Mouse (Mus musculus): Measurements from ENCODE around the gene Ube2d1.

Ube2d1 gene

DNA sequence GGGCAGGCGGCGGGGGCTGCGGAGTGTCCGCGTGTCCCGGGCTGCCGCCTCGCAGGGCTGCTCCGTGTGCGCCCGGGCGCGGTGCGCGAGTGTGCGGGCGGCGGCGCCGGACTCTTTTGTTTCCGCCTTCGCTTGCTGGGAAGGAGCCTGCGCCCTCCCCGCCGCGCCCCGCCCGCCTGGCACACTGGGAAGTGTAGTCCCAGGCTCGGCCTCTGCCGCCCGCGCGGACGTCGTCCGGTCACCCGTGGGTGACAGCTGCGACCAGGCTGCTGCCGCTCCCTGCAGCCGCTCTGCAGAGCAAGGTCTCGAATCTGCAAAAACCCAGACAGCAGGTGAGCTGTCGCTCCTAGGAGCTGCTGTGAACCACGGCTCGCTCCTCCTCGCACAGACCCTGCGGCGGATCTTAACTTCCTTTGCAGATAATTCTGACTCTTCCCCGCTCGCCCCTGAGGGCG is at the start of gene Ube2d1:
TSS of gene Ube2d1 (minus strand) at position 137 of the 455 bp plus-strand sequence.
- peak; percentile 62 to 69 for DNase-seq (ENCODE audit: low spot score in 2 of 2)

DNA sequence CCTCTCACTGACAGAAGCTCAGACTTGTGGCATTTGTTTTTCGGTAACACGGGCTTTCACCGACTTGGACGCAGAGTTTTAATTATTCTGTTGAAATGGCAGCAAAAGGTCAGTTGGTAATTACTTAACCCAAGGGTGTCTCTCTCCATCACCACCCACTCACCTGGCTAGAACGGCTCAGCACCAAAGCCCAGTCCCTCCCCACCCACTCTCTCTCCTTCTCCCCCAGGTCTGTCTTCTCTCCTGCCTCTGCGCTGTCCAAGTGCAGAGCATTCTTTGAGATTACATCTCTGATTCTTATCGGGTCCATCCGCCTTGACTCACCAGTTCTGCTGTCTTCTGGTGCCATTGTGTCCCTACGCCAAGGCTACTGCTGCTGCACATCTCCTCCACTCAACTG is 47.8 kb upstream of the Ube2d1 start:
- DNase-seq (ENCODE audit: low spot score in 2 of 2) = no peak

DNA sequence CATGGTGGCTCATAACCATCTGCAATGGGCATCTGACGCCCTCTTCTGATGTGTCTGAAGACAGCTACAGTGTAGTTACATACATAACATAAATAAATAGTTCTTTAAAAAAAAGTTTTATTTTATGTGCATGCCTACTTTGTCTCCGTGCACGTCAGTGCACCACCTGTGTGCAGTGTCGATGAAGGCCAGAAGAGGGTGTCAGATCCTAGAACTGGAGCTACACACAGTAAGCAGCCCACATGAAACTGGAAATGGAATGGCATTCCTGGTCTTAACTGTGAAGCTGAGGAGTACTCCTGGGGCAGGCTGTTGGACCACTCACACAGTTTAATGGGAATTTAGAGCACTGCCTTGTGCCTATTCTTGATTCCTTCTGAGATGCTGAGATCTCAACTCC is 47.3 kb upstream of the Ube2d1 start:
- no peak for DNase-seq (ENCODE audit: low spot score in 2 of 2)

DNA sequence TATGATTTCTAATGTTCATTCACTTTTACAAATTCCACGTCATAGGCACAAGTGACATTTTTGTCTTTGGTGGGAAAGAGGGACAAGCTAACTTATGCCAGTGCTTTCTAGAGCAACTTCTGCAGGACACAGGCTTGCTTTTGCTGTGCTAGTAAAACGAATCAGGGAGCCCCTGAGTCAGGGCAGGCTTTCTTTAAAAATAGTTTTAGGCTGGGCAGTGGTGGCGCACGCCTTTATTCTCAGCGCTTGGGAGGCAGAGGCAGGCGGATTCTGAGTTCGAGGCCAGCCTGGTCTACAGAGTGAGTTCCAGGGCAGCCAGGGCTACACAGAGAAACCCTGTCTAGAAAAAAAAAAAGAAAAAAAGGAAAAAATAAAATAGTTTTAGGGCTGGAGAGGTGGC is 46.8 kb upstream of the Ube2d1 start:
- DNase-seq (ENCODE audit: low spot score in 2 of 2) = no peak

DNA sequence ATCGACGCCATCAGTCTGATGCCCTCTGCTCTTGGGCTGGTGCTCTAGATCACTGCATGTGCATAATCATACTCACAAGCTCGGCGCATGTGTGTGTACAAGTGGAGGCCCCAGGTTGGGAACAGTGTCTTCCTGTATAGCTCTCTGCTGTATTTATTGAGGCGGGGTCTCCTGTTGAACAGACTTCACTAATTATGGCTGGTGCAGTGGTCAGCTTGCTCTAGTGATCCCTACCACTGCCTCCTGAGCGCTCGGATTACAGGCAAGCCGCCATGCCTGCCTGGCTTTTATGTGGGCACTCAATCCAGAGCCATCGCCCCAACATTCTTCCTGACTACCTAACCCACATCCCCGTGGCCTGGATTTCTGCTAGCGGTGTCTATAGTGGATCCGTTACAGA is 45.0 kb upstream of the Ube2d1 start:
- DNase-seq (ENCODE audit: low spot score in 2 of 2) = no peak

DNA sequence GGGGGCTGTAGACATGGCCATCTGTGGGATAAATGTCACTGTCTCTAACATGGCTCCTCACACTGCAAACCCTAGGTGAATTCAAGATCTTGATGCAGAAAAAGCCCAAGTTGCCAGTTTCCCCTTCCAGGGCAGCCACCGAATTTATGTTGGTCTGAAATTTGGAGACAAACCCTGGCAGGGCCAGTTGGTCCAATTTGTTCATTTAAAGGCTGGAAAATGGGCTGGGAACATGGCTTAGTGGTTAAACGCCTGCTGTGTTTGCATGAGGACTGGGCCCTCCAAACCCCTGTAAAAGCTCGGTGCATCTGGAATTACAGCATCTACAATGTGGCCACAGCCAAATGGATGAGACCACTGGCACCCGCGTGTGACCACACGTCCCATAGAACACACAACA is 44.2 kb upstream of the Ube2d1 start:
- no peak for DNase-seq (ENCODE audit: low spot score in 2 of 2)

DNA sequence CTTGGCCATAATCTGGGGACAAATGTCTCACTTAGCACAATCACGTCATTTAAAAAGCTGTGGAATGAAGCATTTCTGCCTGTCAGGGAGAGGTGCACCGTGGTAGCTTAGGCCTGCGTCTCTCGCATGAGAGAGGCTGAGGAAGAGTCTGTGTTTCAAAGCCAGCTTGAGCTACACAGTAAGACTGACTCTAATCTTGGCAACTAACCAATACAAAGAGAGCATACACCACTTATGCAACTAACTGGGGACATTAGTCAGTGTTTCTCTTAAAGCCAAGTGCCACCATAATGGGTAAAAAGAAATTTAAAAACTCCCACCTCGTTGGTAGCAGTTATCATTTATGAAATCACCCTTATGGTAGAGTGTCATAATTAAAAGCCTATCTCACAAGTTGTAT is 43.8 kb upstream of the Ube2d1 start:
- no peak for DNase-seq (ENCODE audit: low spot score in 2 of 2)

DNA sequence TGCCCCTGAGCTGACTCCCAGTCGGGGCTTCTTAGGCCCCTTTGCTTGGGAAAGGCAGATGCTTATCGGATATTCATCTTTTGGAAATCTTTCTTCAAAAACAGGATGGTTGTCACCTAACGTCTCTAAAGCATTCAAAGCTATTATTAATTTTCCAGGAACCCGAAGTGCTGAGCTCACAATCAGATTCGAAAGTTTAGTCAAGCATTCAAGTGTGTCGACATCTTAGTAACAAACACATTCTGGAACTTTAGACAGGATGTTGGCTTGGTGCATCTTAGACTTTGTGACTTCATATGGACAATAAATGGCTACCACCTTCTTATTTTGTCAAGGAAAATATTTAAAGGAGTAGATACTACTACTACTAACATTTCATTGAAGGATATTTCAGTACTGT is 43.3 kb upstream of the Ube2d1 start:
- DNase-seq (ENCODE audit: low spot score in 2 of 2) = no peak

DNA sequence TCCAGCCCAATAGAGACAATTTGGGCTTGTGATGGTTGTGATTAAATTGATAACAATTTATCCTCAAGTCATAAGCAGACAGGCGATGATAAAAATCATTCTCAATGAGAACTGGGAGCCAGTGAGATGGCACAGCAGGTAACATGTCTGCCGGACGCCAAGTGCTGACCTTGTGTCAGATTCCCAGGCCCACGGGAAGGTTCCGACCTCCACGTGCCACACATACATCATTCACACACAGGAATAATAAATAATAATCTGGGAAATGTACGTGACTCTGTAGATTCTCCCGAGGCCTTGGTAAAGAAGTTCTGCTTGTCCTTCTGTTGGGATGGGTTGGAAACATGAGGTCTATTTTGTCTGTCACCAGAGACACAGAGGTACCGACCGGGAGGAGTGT is 42.3 kb upstream of the Ube2d1 start:
- DNase-seq (ENCODE audit: low spot score in 2 of 2) = no peak

DNA sequence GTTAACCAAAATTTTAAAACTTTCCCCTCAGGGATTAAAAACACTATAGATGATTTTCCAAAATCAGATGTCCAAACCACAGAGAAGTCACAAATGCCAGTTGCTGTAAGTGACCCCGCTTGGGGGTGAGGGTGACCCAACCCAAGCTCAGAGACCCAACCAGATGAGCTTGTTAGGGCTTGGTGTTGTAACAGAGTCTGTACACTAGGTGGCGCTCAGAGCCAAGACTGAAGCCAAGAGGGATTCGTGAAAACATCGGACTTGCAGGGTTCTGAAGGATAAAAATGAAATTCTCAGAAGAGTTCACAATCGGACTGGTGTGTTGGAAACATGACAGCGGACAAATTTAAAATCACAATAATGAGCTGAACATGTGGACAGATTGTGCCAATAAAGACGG is 41.7 kb upstream of the Ube2d1 start:
- DNase-seq (ENCODE audit: low spot score in 2 of 2) = peak; percentile 28 to 58

DNA sequence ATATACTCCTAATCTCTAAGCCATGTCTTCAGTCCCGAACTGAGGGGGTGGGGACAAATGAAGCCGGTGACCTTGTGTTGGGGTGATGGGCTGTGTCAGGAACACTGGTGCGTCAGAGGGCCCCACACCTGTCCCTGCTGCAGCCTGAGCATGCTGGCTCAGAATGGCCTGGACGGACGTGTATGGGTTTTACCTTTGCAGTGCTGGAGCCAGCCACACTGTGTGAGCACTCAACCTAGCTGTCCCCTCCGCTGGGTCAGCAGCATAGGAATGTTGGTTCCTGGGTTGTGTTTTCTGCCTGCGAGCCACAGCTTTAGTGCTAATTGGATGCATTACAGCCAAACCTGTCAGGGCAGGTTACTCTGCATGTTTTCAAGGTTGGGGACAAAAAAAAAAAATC is 41.1 kb upstream of the Ube2d1 start:
- no peak for DNase-seq (ENCODE audit: low spot score in 2 of 2)

DNA sequence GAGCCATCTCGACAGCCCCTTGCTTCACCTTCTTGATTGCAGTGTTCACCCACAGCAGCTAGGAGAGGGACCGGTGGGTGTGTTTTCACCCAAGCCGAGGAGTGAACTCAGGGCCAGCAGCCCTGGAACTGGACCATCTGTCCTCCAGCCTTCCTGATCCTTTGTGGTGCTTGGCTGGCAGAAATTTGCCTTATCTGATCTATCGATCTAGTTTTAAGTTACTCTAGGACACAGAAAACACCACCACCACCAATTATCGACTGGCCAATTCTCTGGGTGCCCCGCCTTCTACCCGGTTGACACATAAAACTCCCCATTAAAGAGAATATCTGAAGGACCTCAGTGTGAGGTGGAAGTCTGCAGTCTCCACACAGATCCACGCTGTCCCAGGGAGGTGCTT is 38.6 kb upstream of the Ube2d1 start:
- no peak for DNase-seq (ENCODE audit: low spot score in 2 of 2)

DNA sequence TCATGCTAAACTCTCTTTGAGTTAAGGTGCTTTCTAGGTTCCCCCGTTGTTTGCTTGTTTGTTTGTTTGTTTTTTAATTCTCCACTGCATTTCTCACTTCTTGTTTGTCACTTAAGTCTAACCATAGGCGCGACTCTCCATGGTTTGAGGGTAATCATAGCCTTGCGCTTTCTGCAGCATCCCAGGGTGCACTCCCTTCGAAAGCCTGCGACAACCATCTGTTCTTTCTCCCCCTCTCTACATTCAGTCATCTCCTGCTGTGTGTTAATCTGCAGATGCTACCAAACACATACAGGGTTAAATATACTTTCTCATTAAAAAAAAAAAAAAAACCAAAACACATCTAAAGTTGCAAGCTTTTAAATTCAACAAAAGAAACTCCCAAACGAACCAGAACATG is 31.4 kb upstream of the Ube2d1 start:
- DNase-seq (ENCODE audit: low spot score in 2 of 2) = no peak

DNA sequence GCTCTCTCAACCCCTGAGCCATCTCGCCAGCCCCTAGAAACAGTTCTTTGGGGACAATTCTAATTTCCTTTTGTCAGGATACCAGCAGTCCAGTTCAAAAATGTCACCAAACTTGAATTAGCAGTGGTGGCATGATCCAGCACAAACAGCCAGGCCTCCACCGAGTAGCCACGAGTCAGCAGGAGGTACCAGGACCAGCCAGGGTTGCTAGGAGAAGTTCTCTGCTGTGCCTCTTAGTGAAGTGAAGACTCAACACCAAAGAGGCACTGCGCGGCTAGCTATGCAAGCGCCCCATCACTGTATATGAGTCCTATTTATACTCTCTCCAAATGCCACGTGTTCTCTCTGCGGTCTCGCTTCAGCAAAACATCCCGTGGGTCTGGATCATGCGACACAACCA is 31.0 kb upstream of the Ube2d1 start:
- no peak for DNase-seq (ENCODE audit: low spot score in 2 of 2)

DNA sequence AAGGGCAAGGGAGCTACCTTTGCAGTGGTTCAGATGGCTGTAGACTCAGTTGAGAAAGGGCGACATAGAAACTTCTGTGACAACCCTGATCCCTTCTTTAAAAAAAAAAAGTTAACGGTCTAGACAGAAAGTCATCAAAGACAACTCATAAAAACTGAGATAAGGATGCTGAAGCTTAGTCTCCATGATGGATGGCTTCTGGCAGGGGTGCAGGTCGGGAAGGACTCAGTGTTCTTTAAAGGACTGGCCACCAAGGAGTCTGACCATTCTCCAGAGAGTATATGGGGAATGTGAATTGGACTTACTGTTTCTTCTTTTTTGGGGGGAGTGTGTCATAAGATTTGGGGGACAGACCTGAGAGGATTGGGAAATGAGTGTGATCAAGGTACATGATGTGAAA is 29.5 kb upstream of the Ube2d1 start:
- no peak for DNase-seq (ENCODE audit: low spot score in 2 of 2)

DNA sequence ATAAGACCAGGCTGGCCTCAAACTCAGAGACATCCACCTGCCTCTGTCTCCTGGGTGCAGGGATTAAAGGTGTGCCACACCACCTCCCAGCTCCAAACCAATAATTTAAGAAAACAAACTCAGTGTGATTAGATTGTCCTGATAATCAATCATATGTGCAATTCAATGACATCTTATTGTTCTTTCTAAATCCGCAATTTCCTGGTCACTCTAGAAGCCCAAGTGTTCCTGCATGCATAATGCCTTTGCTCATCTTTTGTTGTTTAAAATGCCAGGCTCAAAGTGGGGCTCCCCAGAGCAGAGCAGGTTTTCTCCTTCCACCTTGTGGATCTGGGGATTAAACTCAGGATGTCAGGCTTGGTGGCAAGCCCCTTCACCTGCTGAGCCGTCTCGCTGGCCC is 25.2 kb upstream of the Ube2d1 start:
- no peak for DNase-seq (ENCODE audit: low spot score in 2 of 2)

DNA sequence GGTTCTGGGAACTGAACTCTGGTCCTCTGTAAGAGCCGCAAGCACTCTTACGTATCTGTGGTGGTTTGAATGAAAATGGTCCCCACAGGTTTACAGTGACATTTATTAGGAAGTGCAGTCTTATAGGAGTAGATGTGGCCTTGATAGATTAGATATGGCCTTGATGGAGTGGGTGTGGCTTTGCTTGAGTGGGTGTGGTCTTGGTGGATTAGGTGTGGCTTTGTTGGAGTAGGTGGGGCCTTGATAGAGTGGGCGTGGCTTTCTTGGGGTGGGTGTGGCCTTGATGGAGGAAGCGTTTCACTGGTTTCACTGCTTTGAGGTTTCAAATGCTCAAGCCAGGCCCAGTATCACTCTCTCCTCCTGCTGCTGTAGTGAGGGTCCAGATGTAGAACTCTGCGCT is 23.1 kb upstream of the Ube2d1 start:
- no peak for DNase-seq (ENCODE audit: low spot score in 2 of 2)

DNA sequence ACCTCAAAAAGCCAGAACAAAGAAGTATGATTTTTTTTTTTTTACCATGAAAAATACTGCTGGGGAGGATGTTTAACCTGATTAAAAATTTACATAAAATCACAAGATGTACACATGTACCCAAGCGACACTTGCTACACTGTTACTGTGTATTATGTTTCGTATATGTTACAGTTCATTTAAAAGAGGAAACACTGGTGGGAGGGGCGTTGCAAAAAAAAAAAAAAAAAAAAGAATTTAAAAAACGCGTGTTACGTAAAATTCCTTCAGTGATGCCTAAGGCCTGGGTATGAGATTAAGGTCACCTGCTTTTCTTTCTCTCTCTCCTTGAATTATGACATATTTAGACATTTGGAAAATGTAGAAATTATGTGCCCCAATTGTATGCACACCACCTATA is 21.7 kb upstream of the Ube2d1 start:
- DNase-seq (ENCODE audit: low spot score in 2 of 2) = no peak

DNA sequence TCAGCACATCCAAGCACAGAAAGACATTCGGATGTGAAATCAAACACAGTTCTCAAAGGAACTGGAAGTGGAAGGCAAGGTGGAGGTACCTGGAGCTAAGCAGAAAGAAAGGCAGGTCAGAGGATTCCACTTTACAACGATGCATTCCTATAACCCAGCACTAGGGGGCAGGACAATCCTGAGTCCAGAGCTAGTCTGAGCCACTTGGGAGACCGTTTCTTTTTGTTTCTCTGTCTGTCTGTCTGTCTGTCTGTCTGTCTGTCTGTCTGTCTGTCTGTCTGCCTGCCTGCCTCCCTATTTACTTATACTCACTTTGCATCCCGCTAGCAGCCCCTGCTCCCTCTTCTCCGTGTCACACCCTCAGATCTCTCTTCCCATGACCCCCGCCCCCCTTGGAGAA is 21.1 kb upstream of the Ube2d1 start:
- peak in 1 of 2 experiments; percentile 29 for DNase-seq (ENCODE audit: low spot score in 2 of 2)

DNA sequence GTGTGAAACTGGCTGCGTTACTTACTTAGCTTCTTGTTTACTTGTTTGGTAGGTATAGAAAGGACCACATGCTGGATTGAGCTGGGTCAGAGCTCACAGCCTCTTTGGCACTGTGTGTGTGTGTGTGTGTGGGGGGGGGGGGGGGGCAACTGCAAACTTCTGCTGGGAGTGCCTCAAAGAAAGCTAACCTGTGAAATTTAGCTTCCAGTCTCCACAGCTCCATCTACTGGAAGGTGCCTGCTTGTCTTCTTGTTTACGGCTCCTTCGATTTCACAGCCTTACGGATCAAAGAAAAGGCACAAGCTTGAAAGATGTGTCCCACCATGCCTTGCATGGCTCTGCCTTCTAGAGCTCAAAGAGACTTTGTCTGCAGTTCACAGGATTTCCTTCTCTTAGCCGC is 17.4 kb upstream of the Ube2d1 start:
- no peak for DNase-seq (ENCODE audit: low spot score in 2 of 2)

DNA sequence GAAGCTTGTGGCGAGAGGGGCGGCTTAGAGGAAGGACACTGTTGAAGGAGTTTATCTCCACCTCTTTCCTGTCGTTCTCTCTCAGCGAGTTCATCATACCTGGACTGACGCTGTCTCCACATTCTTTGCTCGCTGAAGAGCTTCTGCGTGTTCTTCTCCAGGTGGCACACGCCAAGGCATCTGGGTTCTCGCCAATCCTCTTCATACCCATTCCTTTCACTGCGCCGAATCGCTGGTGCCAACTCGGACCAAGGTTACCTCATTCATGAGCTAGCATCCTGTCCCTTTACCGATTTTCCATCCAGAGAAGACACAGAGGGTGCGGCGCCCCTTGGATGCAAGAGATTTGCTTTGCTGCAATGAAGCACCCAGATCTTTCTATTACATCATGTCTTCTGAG is 15.1 kb upstream of the Ube2d1 start:
- DNase-seq (ENCODE audit: low spot score in 2 of 2) = no peak

DNA sequence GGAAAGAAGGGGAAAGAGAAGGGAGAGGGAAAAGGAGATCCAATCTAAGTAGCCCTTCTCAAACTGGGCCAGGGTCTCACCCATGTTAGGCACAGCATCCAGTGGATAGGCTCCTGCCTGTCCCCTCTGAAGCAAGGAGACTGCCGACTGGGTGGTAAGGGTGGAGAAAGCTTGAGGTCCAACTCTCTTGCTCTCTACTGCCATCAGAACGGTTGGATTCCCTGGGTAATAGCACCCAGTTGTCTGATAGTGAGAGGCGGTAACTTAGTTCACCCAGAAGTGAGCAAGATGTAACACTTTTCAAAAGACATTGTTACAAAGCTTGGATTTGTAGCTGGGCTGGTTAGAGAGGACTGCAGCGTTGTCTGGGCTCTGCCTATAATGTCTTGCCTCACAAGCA is 8.2 kb upstream of the Ube2d1 start:
- no peak for DNase-seq (ENCODE audit: low spot score in 2 of 2)

DNA sequence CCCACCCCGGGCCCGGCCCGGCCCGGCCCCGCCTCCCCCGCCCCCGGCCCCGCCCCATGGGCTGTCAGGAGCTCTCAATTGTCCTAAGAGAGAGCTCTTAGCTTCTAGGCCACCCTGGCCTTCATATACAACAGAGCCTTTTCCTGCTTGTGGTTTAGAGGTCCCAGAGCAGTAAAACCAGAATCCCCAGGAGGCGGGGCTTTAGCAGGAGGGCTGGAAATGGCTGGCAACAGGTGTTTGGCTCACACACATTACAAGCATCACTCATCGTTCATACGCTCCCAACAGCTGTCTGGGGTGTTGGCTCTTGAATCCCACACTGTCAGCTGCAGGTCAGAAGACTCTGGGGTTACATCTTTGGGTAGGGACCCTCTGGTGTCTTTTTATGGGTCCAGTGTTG is 7.2 kb upstream of the Ube2d1 start:
- no peak for DNase-seq (ENCODE audit: low spot score in 2 of 2)

DNA sequence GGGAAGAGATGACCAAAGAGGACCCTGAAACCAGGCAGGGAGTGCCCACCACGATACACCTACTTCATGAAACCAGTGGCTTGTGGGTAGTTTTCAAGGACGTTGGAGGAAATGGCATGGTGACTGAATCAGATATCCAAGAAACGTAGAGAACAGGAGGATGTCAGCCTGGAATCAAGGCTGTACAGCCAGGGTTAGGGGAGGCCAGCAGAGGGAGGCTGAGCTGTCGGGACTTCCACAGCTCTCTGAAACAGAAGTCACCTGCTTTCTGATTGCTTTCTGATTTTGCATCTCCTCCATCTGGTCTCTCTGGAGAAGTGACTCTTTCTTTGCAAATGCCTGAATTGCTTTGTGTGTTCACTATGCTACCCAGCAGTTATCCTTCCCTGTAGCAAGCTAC is 6.7 kb upstream of the Ube2d1 start:
- DNase-seq (ENCODE audit: low spot score in 2 of 2) = no peak

DNA sequence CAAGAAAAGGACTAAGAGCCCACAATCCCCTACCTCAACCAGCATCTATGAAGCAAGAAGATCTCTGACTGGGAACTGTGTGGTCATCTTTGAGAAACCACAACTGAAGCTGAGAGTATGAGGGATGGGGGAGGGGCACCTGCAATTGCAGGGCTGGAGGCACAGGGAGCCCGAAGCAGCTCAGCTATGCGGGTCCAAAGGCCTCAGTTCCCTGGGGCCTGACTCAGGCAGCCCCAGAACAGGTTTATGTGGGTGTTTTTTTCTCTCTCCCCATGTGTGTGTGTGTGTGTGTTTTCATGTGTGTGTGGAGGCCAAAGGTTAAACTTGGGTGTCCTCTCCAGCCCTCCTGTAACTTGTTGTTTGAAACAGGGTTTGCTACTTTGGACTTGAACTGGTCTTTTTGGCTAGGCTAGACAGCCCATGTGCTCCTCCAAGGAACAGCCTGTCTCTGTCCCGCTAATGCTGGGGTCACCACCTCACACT is 6.2 kb upstream of the Ube2d1 start:
- DNase-seq (ENCODE audit: low spot score in 2 of 2) = no peak

All from spleen, postnatal 14 days (tissue).